21 mouse cellular contexts compared by ENCODE assay signal in the genomic region with DNA sequence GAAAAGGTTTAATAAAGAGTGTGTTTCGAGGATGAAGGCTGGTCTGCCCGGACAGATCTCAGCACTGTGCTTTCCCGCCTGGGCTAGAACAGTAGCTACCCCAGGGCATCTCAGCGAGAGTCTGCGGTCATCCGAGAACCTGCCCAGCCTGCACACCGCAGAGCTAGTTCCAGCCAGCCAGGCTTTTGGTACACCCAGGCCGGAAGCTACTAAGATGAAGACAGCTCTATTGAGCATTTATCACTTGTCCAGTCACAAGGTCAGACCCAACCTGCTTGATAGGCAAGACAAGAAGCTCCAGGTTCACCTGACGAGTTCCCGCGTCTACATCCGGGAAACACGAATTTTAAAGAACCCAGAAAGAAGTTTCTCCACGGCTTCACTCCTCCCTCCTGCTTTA.
A peak's percentile ranks its signal among the peaks of the same experiment; 100 is the strongest.
DNase-seq lines count a peak whose midpoint lies in the region; ATAC-seq and TF ChIP-seq lines count a peak whose summit lies in the region.
"Had no signal": no experiment of that assay in that cellular context is flagged by ENCODE, and none has a peak within 500 bp of the region (broad histone marks: within the 10 kb centered on the region; RNA-seq: fewer than 3 reads in every experiment).

No protein-coding gene starts in this region.

- H3K4me3 ChIP-seq in layer of hippocampus, adult 2 months = no peak overlapping the region
- H3K4me3 ChIP-seq: embryonic facial prominence, embryonic 12.5 days; forebrain, embryonic 12.5 days; gastrocnemius, adult 2 months; heart, embryonic 13.5 days; hindbrain, embryonic 12.5 days had no signal

- TF ChIP-seq CTCF in layer of hippocampus, adult 2 months (conservative IDR thresholded peaks at IDR 0.05) = no peak

- H3K27ac ChIP-seq in layer of hippocampus, adult 2 months = peak overlapping the region; percentile 85
- H3K27ac ChIP-seq: embryonic facial prominence, embryonic 12.5 days; forebrain, embryonic 12.5 days; gastrocnemius, adult 2 months; heart, embryonic 13.5 days; hindbrain, embryonic 12.5 days had no signal

- no peak for ATAC-seq in cerebellum, adult (ENCODE audit: insufficient number of reproducible peaks, low FRiP score, low TSS enrichment)
- ATAC-seq in erythroid progenitor cell, adult 5-6 weeks (replicated peaks; ENCODE audit: low FRiP score, poor library complexity, severe bottlenecking) = no peak
- ATAC-seq: activated CD4-positive, CD25-positive, alpha-beta regulatory T cell, adult 4 months; CD4-positive, CD25-positive, alpha-beta regulatory T cell, adult 4 months; inflammation-experienced regulatory T-cells, adult 6 months; intestine, postnatal 0 days had no signal

- DNase-seq in cerebellum, adult 11 months = peak; percentile 38
- no peak for DNase-seq in layer of hippocampus, adult 2 months (ENCODE audit: low spot score in 2 of 2)
- no peak for DNase-seq in layer of hippocampus, adult 18-20 months (ENCODE audit: low spot score in 2 of 2)
- peak; percentile 30 to 50 for DNase-seq in cerebellum, postnatal 10 days
- DNase-seq in spleen, adult 18-20 months = no peak
- no peak for DNase-seq in kidney, postnatal 10 days
- DNase-seq: adrenal gland, postnatal 14 days; B cell, adult 2 months; gastrocnemius, adult 2 months; gastrocnemius, postnatal 25 days; heart, postnatal 4 days had no signal

Comparison
In these comparisons a context has a peak if more than half of its experiments do, and no peak if none do; other contexts are left out.
1. DNase-seq: peak in cerebellum, adult 11 months (single experiment) and cerebellum, postnatal 10 days (2 of 2); none in layer of hippocampus, adult 2 months (0 of 2), layer of hippocampus, adult 18-20 months (0 of 2), spleen, adult 18-20 months (0 of 2) and kidney, postnatal 10 days (single experiment).